Mouse (Mus musculus): ENCODE results near the gene Gabrd. TPM values are rescaled to one million over a fixed set of nuclear protein-coding genes. Genes with fewer than 3 reads are reported as not detected.

Gene Gabrd
- polyA plus RNA-seq, 1 experiment from 2014 or later = not detected

DNA sequence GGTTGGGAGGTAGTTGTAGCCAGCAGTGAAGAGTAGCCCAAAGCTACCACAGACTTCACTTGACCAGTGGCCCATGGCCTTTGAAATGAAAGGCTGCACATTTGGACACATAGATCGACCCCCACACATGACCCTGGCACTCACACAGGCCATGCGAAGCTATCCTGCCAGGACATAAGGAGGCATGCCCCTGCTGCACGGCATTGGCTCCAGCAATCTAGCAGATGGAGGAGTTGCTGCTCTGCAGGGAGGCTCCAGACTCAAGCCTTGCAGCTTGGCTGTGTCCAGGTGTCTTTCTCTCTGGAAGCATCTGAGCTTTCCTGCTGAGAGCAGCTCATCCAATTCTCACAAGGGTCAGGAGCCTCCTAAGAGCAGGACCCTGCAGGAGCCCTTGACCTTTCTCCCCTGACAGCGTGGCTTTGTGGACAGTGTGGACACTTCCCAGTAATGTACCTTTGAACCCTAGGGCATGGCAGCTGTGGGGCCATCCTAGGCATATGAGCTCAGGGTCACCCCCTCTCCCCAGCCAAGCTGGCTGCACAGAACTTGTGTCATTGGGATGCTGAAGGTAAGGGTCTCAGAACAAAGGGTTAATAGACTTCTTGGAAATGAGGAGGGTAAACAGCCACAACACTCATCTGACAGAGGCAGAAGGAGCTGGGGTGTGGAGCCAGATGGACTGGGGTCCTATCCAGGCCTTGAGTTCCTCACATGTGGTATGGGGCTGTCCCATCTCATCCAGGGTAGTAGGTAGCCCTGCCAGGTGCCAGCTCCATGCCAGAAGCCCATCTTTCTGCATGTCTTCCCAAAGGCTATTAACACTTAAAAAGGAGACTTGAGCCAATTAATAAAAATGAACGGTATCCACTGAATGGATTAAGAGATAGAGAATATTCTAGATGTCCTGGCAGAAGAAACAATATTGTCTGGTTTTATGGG is 25.8 kb downstream of the Gabrd start:
- WGBS = 81% methylated on average over 5 of the region's 5 CpGs
- H3K36me3 ChIP-seq (replicated peaks) = no peaks in the 10 kb centered on the region
- no peaks in the 10 kb centered on the region for H3K4me1 ChIP-seq

DNA sequence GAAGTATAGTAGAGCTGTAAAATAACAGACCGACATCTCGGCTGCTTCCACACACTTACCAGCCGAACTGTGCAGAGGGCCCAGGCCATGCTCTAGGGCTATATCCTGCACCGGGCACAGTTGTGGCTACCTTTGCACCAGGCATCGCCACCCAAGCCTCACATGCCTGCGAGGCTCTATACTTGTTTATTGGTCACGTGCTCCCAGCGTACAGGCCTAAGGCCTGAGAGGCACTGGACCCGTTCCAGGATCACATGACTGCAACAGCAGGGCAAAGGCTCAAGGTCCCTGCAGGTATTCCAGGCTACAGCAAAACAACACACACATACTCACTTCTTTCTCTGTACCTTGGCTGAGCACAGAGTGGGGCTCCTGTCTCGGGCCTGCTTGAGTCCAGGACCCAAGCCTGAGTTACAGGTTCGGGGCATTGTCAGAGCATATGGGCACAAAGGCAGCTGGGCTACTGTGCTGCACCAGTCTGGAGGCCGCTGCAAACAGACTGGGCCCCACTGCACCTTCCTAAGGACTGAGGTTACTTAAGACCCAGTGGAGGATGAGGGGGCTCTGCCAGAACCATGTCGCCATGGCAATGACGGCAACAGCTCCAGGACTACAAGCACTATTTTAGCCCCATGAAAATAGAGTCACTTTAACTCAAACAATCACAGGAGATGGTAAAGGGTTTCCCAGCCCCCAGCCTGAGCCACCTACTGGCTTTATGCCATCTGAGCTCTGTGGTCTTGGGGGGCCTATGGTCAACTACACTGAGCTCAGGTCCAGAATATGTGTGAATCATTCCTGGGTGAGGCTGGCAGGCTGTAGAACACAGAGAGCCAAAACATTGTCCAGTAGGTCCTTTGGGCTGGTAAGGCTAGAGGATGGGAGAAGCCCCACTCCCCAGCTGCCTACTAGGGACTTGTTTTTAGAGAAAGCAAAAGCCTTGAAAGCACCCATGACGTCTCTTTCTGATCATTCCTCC is 26.9 kb downstream of the Gabrd start:
- peaks cover 5% of the 10 kb centered on the region; the same call in 1 of the 2 replicates for H3K27me3 ChIP-seq (replicated peaks; ENCODE audit: low read depth, poor library complexity, severe bottlenecking)
- H3K9me3 ChIP-seq = no peaks in the 10 kb centered on the region
- no peak overlapping the region for H3K4me3 ChIP-seq
- H3K36me3 ChIP-seq (replicated peaks) = no peaks in the 10 kb centered on the region
- H3K4me1 ChIP-seq = no peaks in the 10 kb centered on the region
- 87% methylated on average over 15 of the region's 15 CpGs for WGBS
- no peak overlapping the region for H3K27ac ChIP-seq (replicated peaks)
- no peak for DNase-seq (ENCODE audit: low spot score)

More for the DNA sequence above, 25.8 kb downstream of the Gabrd start:
- H3K27ac ChIP-seq (replicated peaks) = no peak overlapping the region
- no peak overlapping the region for H3K4me3 ChIP-seq
- no peaks in the 10 kb centered on the region for H3K9me3 ChIP-seq
- no peaks in the 10 kb centered on the region for H3K27me3 ChIP-seq (replicated peaks; ENCODE audit: low read depth, poor library complexity, severe bottlenecking)
- DNase-seq (ENCODE audit: low spot score) = no peak

DNA sequence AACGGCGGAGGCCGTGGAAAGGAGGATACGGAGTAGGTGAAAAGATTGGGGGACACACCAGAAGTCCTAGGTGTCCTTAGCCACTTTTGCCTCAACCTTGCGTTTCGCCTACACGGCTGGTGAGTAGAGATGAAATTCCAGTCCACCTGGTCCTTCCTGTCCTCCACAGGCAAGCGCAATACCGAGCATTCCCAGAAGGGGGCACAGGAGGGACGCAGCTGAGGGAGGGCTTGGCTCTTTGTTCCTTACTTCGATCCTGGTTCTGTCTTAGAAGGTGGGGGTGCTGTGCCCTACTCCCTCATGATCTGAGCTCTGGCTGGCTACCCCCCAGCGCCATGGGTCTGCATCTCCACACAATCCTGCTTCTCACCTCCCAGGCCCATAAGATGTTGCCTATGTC is 29.2 kb downstream of the Gabrd start:
- Histone ChIP-seq H3K4me1 (no peaks in the 10 kb centered on the region), H3K4me3 (no peak overlapping the region), H3K9me3 (no peaks in the 10 kb centered on the region), H3K27ac (replicated peaks) (no peak overlapping the region), H3K36me3 (replicated peaks) (no peaks in the 10 kb centered on the region), H3K27me3 (replicated peaks; ENCODE audit: low read depth, poor library complexity, severe bottlenecking) (peaks cover 25% of the 10 kb centered on the region)
- peak; percentile 82 for DNase-seq (ENCODE audit: low spot score)
- 20% methylated on average over 12 of the region's 12 CpGs for WGBS

DNA sequence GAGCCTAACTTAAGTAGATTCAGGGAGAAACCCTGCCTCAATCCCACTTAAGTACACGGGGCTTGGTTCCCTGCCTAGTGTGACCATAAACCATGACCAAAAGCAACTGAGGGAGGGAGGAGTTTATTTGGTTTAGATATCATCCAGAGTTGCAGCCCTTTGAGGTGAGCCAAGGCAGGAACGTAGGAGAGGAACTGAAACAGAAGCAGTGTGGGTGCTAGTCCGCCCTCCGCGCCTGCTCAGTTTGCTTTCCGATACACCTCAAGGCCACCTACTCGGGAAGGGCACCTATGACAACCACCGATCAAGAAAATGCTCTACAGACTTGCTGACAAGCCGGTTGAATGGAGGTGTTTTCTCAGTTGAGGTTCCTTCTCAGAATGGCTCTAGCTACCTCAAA is 30.2 kb downstream of the Gabrd start:
- H3K4me1 ChIP-seq = peaks cover under 1% of the 10 kb centered on the region; the same call in 1 of the 2 replicates
- H3K27me3 ChIP-seq (replicated peaks; ENCODE audit: low read depth, poor library complexity, severe bottlenecking) = peaks cover 35% of the 10 kb centered on the region
- no peak overlapping the region for H3K27ac ChIP-seq (replicated peaks)
- no peaks in the 10 kb centered on the region for H3K36me3 ChIP-seq (replicated peaks)
- no peak overlapping the region for H3K4me3 ChIP-seq
- DNase-seq (ENCODE audit: low spot score) = no peak
- no peaks in the 10 kb centered on the region for H3K9me3 ChIP-seq
- 92% methylated on average over 9 of the region's 9 CpGs for WGBS

DNA sequence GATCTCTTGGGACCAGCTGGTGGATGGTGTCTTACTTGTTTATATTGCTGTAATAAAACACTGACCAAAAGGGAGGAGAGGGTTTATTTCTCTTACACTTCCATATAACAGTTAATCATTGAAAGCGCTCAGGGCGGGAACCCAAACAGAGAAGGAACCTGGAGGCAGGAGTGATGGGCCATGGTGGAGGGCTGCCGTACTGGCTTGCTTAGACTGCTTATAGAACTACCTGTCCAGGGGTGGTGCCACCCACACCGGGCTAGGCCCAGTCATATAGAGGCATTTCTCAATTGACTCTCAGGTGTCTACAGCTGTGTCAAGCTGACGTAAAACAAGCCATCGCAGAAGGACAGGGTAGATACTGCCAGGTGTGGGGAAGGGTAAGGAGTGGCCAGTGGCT is 31.1 kb downstream of the Gabrd start:
- DNase-seq (ENCODE audit: low spot score) = no peak
- peaks cover 10% of the 10 kb centered on the region for H3K4me1 ChIP-seq
- H3K36me3 ChIP-seq (replicated peaks) = no peaks in the 10 kb centered on the region
- WGBS = 87% methylated on average over 6 of the region's 6 CpGs
- H3K9me3 ChIP-seq = no peaks in the 10 kb centered on the region
- H3K27ac ChIP-seq (replicated peaks) = no peak overlapping the region
- peaks cover 44% of the 10 kb centered on the region for H3K27me3 ChIP-seq (replicated peaks; ENCODE audit: low read depth, poor library complexity, severe bottlenecking)
- H3K4me3 ChIP-seq = no peak overlapping the region

DNA sequence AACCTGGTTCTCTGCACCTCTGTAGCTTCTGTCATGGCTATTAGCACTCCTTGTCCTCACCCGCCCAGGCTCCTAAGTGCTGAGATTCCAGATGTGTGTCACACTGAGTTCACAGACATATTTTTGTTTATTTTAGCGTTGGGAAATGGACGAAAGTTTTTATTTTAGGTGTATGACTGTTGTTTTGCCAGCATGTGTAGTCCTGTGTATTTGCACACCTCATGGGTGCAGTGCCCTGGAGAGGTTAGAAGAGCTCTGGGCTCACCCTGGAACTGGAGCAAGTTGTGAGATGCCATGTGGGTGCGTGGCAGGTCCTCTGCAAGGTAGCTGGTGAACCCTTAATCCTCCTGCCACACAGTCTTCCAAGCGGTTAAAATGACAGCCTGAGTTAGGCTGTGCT is 35.5 kb downstream of the Gabrd start:
- H3K36me3 ChIP-seq (replicated peaks) = no peaks in the 10 kb centered on the region
- 35% methylated on average over 5 of the region's 5 CpGs for WGBS
- no peak overlapping the region for H3K27ac ChIP-seq (replicated peaks)
- peak overlapping the region; percentile 63; the same call in 1 of the 2 replicates for H3K4me3 ChIP-seq
- H3K9me3 ChIP-seq = no peaks in the 10 kb centered on the region
- H3K4me1 ChIP-seq = peaks cover 38% of the 10 kb centered on the region
- H3K27me3 ChIP-seq (replicated peaks; ENCODE audit: low read depth, poor library complexity, severe bottlenecking) = peaks cover 83% of the 10 kb centered on the region
- DNase-seq (ENCODE audit: low spot score) = no peak

DNA sequence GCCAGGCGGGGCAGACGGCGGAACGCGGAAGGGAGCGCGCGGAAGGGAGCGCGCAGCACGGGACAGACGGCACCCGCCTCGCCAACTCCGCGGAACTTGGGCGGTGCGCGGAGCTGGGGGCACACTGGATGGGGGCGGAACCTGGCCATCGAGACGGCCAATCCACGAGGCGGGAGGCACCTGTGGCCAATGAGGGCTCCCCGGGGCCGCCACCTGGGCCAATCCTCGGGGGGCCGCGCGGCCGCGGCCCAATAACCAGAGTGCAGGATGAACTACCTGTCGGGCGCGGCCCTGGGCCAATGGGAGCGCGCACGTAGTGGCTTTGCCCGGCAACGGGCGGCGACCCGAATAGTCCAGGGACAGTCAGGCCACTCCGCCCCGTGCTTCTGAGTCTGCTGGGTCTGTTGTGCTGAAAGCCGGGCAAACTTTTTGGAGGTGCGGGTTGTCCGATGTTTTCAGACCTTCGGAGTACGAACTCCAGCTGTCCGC is 36.6 kb downstream of the Gabrd start, which contains the start of gene Prkcz:
Gene Prkcz (minus strand): TSS at position 59 of the 489 bp plus-strand sequence.
- peaks cover 82% of the 10 kb centered on the region for H3K27me3 ChIP-seq (replicated peaks; ENCODE audit: low read depth, poor library complexity, severe bottlenecking)
- peak; percentile 90 for DNase-seq (ENCODE audit: low spot score)
- peaks cover 38% of the 10 kb centered on the region for H3K4me1 ChIP-seq
- peak within 1 kb of the TSS; percentile 63 for H3K4me3 ChIP-seq
- H3K36me3 ChIP-seq (replicated peaks) = no peaks in the 10 kb centered on the region
- no peaks in the 10 kb centered on the region for H3K9me3 ChIP-seq
- under 1% methylated on average over 51 of the region's 51 CpGs for WGBS
- H3K27ac ChIP-seq (replicated peaks) = peak within 1 kb of the TSS; percentile 45; the same call in 1 of the 2 replicates

DNA sequence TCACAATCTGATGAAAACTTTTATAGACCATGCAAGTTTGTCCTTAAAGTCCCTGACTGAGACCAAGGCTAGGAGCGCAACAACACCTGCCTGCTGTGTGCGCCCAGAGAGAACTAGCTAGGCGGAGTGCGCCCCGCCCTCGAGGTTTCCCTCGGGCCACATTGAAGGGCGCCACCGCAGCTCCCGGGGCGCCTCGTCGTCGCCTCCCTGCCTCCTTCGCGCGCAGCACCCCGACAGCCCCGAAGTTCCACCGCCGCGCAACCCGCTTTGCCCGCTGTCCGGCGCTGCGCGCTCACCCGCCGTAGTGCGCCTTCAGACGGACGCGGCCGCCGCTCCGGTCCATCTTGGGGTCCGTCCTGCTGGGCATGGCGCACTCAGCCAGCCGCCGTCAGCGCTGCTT is 37.1 kb downstream of the Gabrd start:
- peaks cover 38% of the 10 kb centered on the region for H3K4me1 ChIP-seq

DNA sequence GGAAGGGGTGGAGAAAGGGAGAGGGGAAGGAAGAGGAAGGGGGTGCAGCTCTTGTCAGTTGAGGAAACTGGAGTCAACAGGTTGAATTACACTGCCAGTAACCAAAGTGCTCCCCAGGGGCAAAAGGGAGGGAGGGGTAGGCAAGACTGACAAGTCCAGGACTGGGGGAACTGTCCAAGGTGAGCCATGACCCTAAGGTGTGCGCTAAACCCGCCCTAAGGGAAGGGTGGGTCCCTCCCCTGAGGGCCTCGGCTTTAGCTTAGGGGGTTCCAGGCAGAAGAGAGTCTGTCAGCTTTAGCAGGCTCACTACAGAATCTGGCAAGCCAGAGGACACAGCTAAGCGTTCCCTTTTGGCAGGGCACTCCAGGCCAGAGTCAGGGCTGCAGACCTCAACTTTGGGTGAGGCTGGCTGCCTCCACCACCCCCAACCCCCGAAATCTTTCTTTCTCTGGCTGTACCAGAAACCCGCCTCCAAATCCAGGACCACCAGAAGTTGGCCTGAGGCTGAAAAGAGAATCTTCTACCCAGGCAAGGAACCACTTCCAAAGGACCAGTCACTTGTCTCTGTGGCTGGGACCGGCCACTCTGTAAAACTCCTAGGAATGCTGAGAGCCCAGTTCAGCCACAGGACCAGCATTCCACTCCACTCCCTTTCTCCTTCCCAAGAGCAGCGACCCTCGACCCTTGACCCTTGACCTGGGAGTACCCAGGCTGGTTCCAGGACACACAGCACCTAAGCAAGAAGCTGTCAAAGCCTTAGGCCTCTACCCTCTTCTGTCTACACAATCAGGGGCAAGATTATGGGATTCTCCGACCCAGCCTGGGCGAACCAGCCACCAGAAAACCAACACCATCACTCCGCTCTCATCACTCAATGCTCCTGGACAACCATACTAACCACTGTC is 38.1 kb downstream of the Gabrd start:
- Histone ChIP-seq H3K4me3 (peak overlapping the region; percentile 13; the same call in 1 of the 2 replicates), H3K27ac (replicated peaks) (no peak overlapping the region), H3K36me3 (replicated peaks) (no peaks in the 10 kb centered on the region), H3K27me3 (replicated peaks; ENCODE audit: low read depth, poor library complexity, severe bottlenecking) (peaks cover 69% of the 10 kb centered on the region), H3K4me1 (peaks cover 38% of the 10 kb centered on the region), H3K9me3 (no peaks in the 10 kb centered on the region)
- 36% methylated on average over 12 of the region's 12 CpGs for WGBS
- no peak for DNase-seq (ENCODE audit: low spot score)

More for the DNA sequence above, 37.1 kb downstream of the Gabrd start:
- Histone ChIP-seq H3K4me3 (peak overlapping the region; percentile 63), H3K9me3 (no peaks in the 10 kb centered on the region), H3K36me3 (replicated peaks) (no peaks in the 10 kb centered on the region), H3K27me3 (replicated peaks; ENCODE audit: low read depth, poor library complexity, severe bottlenecking) (peaks cover 78% of the 10 kb centered on the region), H3K27ac (replicated peaks) (peak overlapping the region; percentile 45; the same call in 1 of the 2 replicates)
- 1% methylated on average over 42 of the region's 42 CpGs for WGBS
- no peak for DNase-seq (ENCODE audit: low spot score)

DNA sequence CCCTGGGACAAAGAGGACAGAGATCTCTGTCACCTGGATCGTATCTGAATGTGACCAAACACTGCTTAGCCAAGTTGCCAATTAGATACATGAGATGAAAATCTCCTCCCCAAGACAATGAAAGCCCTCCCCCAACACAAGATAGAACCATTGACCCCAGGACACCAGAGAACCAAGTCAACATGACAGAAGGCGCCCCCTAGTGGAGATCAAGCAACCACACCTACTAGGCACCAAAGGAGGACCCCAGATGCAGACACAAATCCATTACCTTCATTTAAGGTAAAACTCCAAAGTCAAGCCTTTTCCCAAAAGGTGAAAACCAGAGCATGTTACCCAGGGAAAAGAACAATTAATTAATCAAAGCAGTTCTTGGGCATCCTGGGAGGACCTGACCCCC is 40.3 kb downstream of the Gabrd start:
- Histone ChIP-seq H3K4me3 (no peak overlapping the region), H3K27ac (replicated peaks) (no peak overlapping the region), H3K36me3 (replicated peaks) (no peaks in the 10 kb centered on the region), H3K4me1 (peaks cover 36% of the 10 kb centered on the region), H3K27me3 (replicated peaks; ENCODE audit: low read depth, poor library complexity, severe bottlenecking) (peaks cover 47% of the 10 kb centered on the region), H3K9me3 (no peaks in the 10 kb centered on the region)
- DNase-seq (ENCODE audit: low spot score) = no peak
- WGBS = 45% methylated on average over 2 of the region's 2 CpGs

DNA sequence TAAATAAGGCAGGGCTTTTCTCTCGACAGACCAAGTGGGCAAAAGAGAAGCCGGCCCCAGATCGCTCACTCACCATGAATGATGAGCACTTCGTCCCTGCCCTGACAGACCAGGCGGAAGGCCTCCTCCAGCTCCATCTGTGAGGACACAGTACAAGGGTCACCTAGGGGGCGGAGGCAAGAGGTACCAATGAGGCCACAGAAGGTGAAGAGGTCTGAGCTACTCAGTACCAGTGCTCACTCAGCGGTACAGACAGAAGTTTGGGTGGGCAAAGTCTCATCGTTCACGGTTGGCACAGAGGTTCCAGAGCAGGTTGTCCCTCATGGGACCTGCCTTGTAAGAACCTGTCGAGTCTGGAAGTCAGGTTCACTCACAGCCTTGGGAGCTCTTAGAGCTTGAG is 41.6 kb downstream of the Gabrd start:
- WGBS = 91% methylated on average over 10 of the region's 10 CpGs

More for the DNA sequence above, 41.6 kb downstream of the Gabrd start:
- DNase-seq (ENCODE audit: low spot score) = no peak
- Histone ChIP-seq H3K36me3 (replicated peaks) (no peaks in the 10 kb centered on the region), H3K4me3 (no peak overlapping the region), H3K9me3 (no peaks in the 10 kb centered on the region), H3K27ac (replicated peaks) (no peak overlapping the region), H3K4me1 (peaks cover 24% of the 10 kb centered on the region), H3K27me3 (replicated peaks; ENCODE audit: low read depth, poor library complexity, severe bottlenecking) (peaks cover 35% of the 10 kb centered on the region)

All from embryonic facial prominence, embryonic 10.5 days (tissue).